7 mouse cellular contexts compared by ENCODE assay signal in the genomic region with DNA sequence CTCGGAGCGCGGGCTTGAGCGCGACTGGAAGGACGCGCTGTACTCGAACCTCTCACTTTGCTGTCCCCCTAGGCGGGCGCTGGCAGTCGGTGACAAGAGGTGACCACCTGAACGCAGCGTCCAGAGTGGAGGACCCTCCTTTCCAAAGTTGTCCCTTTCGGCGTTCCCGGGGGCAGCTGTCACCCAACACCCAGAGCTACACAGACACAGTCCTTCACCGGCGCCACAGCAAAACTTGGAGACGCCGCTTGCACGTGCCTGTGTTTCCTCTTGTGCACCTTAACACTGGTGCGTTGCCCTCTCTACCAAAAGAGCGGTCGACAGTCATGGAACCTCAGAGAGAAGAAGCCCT. TPM values are rescaled to one million over a fixed set of nuclear protein-coding genes. Genes with fewer than 3 reads are reported as not detected.
A peak's percentile ranks its signal among the peaks of the same experiment; 100 is the strongest.
DNase-seq lines count a peak whose midpoint lies in the region; ATAC-seq and TF ChIP-seq lines count a peak whose summit lies in the region.

No protein-coding gene starts in this region.

- under 1% methylated on average over 24 of the region's 24 CpGs for WGBS in lung, embryonic 15.5 days
- 1% methylated on average over 24 of the region's 24 CpGs for WGBS in limb, embryonic 15.5 days
- under 1% methylated on average over 24 of the region's 24 CpGs for WGBS in stomach, embryonic 14.5 days

- H3K27ac ChIP-seq in lung, embryonic 15.5 days, result peak overlapping the region; percentile 93
- H3K27ac ChIP-seq in embryonic fibroblast, embryonic 13.5 days (ENCODE audit: insufficient read depth, low read length), result no peak overlapping the region
- H3K27ac ChIP-seq in limb, embryonic 15.5 days, result 0 out of 2 replicates have a peak overlapping the region, but pooled peaks have one; percentile 93
- peak overlapping the region; percentile 87; the same call in 1 of the 2 replicates for H3K27ac ChIP-seq in stomach, embryonic 14.5 days (ENCODE audit: low read length)

- intact Hi-C loops in left cerebral cortex, postnatal 14 days (cut with DNase I), result no loop called here

- no peak for DNase-seq in lung, adult 18-20 months
- DNase-seq in urinary bladder, postnatal 4 days (ENCODE audit: low spot score in 2 of 2), result no peak
- DNase-seq in left cerebral cortex, postnatal 14 days (ENCODE audit: low spot score in 2 of 2), result no peak

- no peaks in the 10 kb centered on the region for H3K9me3 ChIP-seq in lung, embryonic 15.5 days
- H3K9me3 ChIP-seq in limb, embryonic 15.5 days, result no peaks in the 10 kb centered on the region
- H3K9me3 ChIP-seq in stomach, embryonic 14.5 days (ENCODE audit: control insufficient read depth, low read depth, low read length), result no peaks in the 10 kb centered on the region

- TF ChIP-seq CTCF in embryonic fibroblast, embryonic 13.5 days (IDR thresholded peaks at IDR 0.05; ENCODE audit: borderline replicate concordance, insufficient read depth, low read length), result no peak

- H3K9ac ChIP-seq in lung, embryonic 15.5 days, result peak overlapping the region; percentile 85
- peak overlapping the region; percentile 79 for H3K9ac ChIP-seq in limb, embryonic 15.5 days
- peak overlapping the region; percentile 92 for H3K9ac ChIP-seq in stomach, embryonic 14.5 days (replicated peaks; ENCODE audit: low read depth, low read length)

- no peaks in the 10 kb centered on the region for H3K36me3 ChIP-seq in lung, embryonic 15.5 days
- no peaks in the 10 kb centered on the region for H3K36me3 ChIP-seq in limb, embryonic 15.5 days
- H3K36me3 ChIP-seq in stomach, embryonic 14.5 days (ENCODE audit: control insufficient read depth, insufficient read depth, low read length), result no peaks in the 10 kb centered on the region

- peak overlapping the region; percentile 68 for H3K4me3 ChIP-seq in lung, embryonic 15.5 days
- peak overlapping the region; percentile 50 for H3K4me3 ChIP-seq in embryonic fibroblast, embryonic 13.5 days (ENCODE audit: insufficient read depth, low read length)
- peak overlapping the region; percentile 85 for H3K4me3 ChIP-seq in limb, embryonic 15.5 days
- H3K4me3 ChIP-seq in stomach, embryonic 14.5 days (ENCODE audit: low read depth, low read length), result peak overlapping the region; percentile 72

- peaks cover 5% of the 10 kb centered on the region; the same call in 1 of the 2 replicates for H3K27me3 ChIP-seq in lung, embryonic 15.5 days
- no peaks in the 10 kb centered on the region for H3K27me3 ChIP-seq in limb, embryonic 15.5 days
- H3K27me3 ChIP-seq in stomach, embryonic 14.5 days (ENCODE audit: control insufficient read depth, insufficient read depth, low read length), result no peaks in the 10 kb centered on the region

- peak overlapping the region; percentile 91 for H3K4me2 ChIP-seq in lung, embryonic 15.5 days
- peak overlapping the region; percentile 79 for H3K4me2 ChIP-seq in limb, embryonic 15.5 days
- peak overlapping the region; percentile 72 for H3K4me2 ChIP-seq in stomach, embryonic 14.5 days (replicated peaks; ENCODE audit: low read depth, low read length)

- TF ChIP-seq POLR2A in embryonic fibroblast, embryonic 13.5 days (IDR thresholded peaks at IDR 0.05; ENCODE audit: low read depth, low read length), result no peak

- ATAC-seq in lung, embryonic 15.5 days (ENCODE audit: borderline replicate concordance, extremely low read depth, low FRiP score, low TSS enrichment), result peak; percentile 35
- ATAC-seq in limb, embryonic 15.5 days (ENCODE audit: insufficient number of reproducible peaks, low FRiP score, low TSS enrichment, low read depth), result peak; percentile 28
- no peak; the same call in 1 of the 2 replicates for ATAC-seq in stomach, embryonic 14.5 days (ENCODE audit: insufficient number of reproducible peaks, insufficient read depth, low FRiP score, low read depth)

- H3K4me1 ChIP-seq in lung, embryonic 15.5 days, result peaks cover 26% of the 10 kb centered on the region
- H3K4me1 ChIP-seq in embryonic fibroblast, embryonic 13.5 days (ENCODE audit: control insufficient read depth, insufficient read depth, low read length), result 0 out of 2 replicates have a peak, but pooled peaks cover 2% of the 10 kb centered on the region
- peaks cover 12% of the 10 kb centered on the region; the same call in 1 of the 2 replicates for H3K4me1 ChIP-seq in limb, embryonic 15.5 days
- H3K4me1 ChIP-seq in stomach, embryonic 14.5 days (ENCODE audit: control insufficient read depth, insufficient read depth, low read length), result peaks cover 17% of the 10 kb centered on the region

RNA-seq across cellular contexts. Expression of gene Prkd3, which starts 0.3 kb away (rescaled TPM):
- 42.6 and 43.7 TPM in 2 replicates for polyA plus RNA-seq in lung, embryonic 15.5 days (2015; fragmentation: Nextera tagmentation; extraction: Ambion mirVana)
- 37.2 and 48.3 TPM in 2 replicates for polyA plus RNA-seq in embryonic fibroblast, embryonic 13.5 days (2011; ENCODE audit: insufficient read length, low read depth, missing spikeins)
- 33.4 and 35.9 TPM in 2 replicates for polyA plus RNA-seq in limb, embryonic 15.5 days (2015; fragmentation: Nextera tagmentation; extraction: Ambion mirVana)
- polyA plus RNA-seq in stomach, embryonic 14.5 days (2014; fragmentation: Nextera tagmentation; extraction: Ambion mirVana), result 47.5 and 49.9 TPM in 2 replicates
- total RNA-seq in left cerebral cortex, postnatal 14 days (2021), result 10 to 100 TPM; 11.2 to 11.3 TPM

RNA-seq across cellular contexts. Expression of gene Qpct, which starts 30.7 kb away (rescaled TPM):
- polyA plus RNA-seq in lung, embryonic 15.5 days (2015; fragmentation: Nextera tagmentation; extraction: Ambion mirVana), result 15.5 and 18.2 TPM in 2 replicates
- polyA plus RNA-seq in embryonic fibroblast, embryonic 13.5 days (2011; ENCODE audit: insufficient read length, low read depth, missing spikeins), result 6.1 and 9.7 TPM in 2 replicates
- 14.6 and 15.6 TPM in 2 replicates for polyA plus RNA-seq in limb, embryonic 15.5 days (2015; fragmentation: Nextera tagmentation; extraction: Ambion mirVana)
- 12.3 and 12.9 TPM in 2 replicates for polyA plus RNA-seq in stomach, embryonic 14.5 days (2014; fragmentation: Nextera tagmentation; extraction: Ambion mirVana)
- total RNA-seq in left cerebral cortex, postnatal 14 days (2021), result 10 to 100 TPM in 1 of 2 experiments, 1 to 10 TPM in 1; 7.9 to 12.5 TPM
